Mouse (Mus musculus) small intestine, adult 2 months (tissue): ENCODE measurements at regions not wholly inside any gene's neighbourhood (a gene's known extent, or its start where the extent isn't known, plus 50 kb on each side); places are given as distances from the start of the nearest gene placed in this dataset.

Experiments
- CTCF ChIP-seq: fragments of 200-500 bp; IDR thresholded peaks from 2 replicates; pipeline ENCODE4 v1.5.1; 2012; ENCODE audit warnings: low read depth, mild to moderate bottlenecking, control low read depth, inconsistent platforms, low read length, moderate library complexity, mixed read lengths; ENCODE audit not compliant: insufficient replicate concordance, insufficient read length; ENCODE audit errors: extremely low read depth
- POLR2A ChIP-seq: fragments of 200-500 bp; IDR thresholded peaks from 2 replicates; pipeline ENCODE4 v1.6.1; 2012; ENCODE audit warnings: low read depth, mild to moderate bottlenecking, control low read depth, inconsistent platforms, low read length, moderate library complexity

DNA sequence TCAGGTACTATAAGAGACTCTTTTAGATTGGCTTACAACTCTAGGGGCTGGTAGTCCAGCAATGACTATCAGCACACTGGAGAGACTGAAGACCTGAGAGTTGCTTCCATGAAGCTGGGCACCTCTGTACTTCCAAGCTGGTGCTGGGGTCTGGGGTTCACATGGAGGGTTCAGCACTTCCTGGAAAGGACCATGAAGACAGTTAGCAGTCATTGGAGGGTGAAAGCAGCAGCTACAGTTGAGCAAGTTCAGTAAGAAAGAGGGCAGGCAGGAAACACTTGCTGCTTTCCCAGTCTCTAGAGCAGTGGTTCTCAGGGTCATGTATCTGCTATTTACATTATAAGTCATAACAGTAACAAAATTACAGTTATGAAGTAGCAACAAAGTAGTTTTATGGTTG, 384.3 kb upstream of the Satb1 start:
- TF ChIP-seq CTCF: no peak
- no peak for TF ChIP-seq POLR2A
